Mouse (Mus musculus): ENCODE measurements around the gene Lhfpl2. TPM values are rescaled to one million over a fixed set of nuclear protein-coding genes. Genes with fewer than 3 reads are reported as not detected.

The Lhfpl2 gene
- polyA plus RNA-seq, 1 experiment from 2014 or later: 33.0 TPM

GRCm38 (mm10) chr13:94152836-94153235, 95.2 kb downstream of the Lhfpl2 start:
- TF ChIP-seq CTCF (IDR thresholded peaks at IDR 0.05): no peak
- in situ Hi-C loops (cut with MboI; ENCODE audit: low pct_unique_long_range_greater_than_20kb): loop anchor here (5.0 kb wide), 1 partner anchor 39 kb away; no protein-coding TSS in a partner anchor
- no peaks in the 10 kb centered on the region for H3K27me3 ChIP-seq
- POLR2A ChIA-PET: no interaction called here
- DNase-seq (ENCODE audit: low read depth, low spot score) (no peak), ATAC-seq (no peak)
- CTCF ChIA-PET: no interaction called here

GRCm38 (mm10) chr13:94153658-94154057, 96.1 kb downstream of the Lhfpl2 start:
- in situ Hi-C loops (cut with MboI; ENCODE audit: low pct_unique_long_range_greater_than_20kb): loop anchor here (5.0 kb wide), 1 partner anchor 39 kb away; no protein-coding TSS in a partner anchor
- DNase-seq (ENCODE audit: low read depth, low spot score) (no peak), ATAC-seq (no peak)
- ChIA-PET CTCF (interaction anchor here (0.6 to 1.3 kb wide), 3 partner anchors 9 to 930 kb away, joined by 3 to 4 read pairs (median 3); no protein-coding TSS in a partner anchor), POLR2A (interaction anchor here (0.8 kb wide), 1 partner anchor 13 kb away, joined by 4 read pairs; no protein-coding TSS in a partner anchor)
- no peak for TF ChIP-seq CTCF (IDR thresholded peaks at IDR 0.05)
- H3K27me3 ChIP-seq: no peaks in the 10 kb centered on the region

GRCm38 (mm10) chr13:94154512-94155296, 97.1 kb downstream of the Lhfpl2 start:
- peak; percentile 73 for DNase-seq (ENCODE audit: low read depth, low spot score)
- in situ Hi-C loops (cut with MboI; ENCODE audit: low pct_unique_long_range_greater_than_20kb): loop anchor here (5.0 kb wide), 1 partner anchor 38 kb away; no protein-coding TSS in a partner anchor
- ChIA-PET POLR2A (interaction anchor here (0.8 kb wide), 1 partner anchor 14 kb away, joined by 4 read pairs; no protein-coding TSS in a partner anchor), CTCF (interaction anchor here (0.8 to 1.3 kb wide), 4 partner anchors 10 to 20 kb away, joined by 3 to 4 read pairs (median 3); no protein-coding TSS in a partner anchor)
- no peaks in the 10 kb centered on the region for H3K27me3 ChIP-seq
- peak; percentile 68 for ATAC-seq
- no peak for TF ChIP-seq CTCF (IDR thresholded peaks at IDR 0.05)

GRCm38 (mm10) chr13:94155657-94156429, 98.2 kb downstream of the Lhfpl2 start:
- POLR2A ChIA-PET: no interaction called here
- ATAC-seq: no peak
- no peak for DNase-seq (ENCODE audit: low read depth, low spot score)
- no peak for TF ChIP-seq CTCF (IDR thresholded peaks at IDR 0.05)
- in situ Hi-C loops (cut with MboI; ENCODE audit: low pct_unique_long_range_greater_than_20kb): no loop called here
- no peaks in the 10 kb centered on the region for H3K27me3 ChIP-seq
- CTCF ChIA-PET: interaction anchor here (0.8 to 1.5 kb wide), 2 partner anchors 14 to 19 kb away, joined by 3 to 6 read pairs; no protein-coding TSS in a partner anchor

- no peaks in the 10 kb centered on the region for H3K27me3 ChIP-seq
- TF ChIP-seq CTCF (IDR thresholded peaks at IDR 0.05): no peak
- DNase-seq (ENCODE audit: low read depth, low spot score): no peak
- ChIA-PET POLR2A (no interaction called here), CTCF (interaction anchor here (1.3 to 1.7 kb wide), 3 partner anchors 17 to 47 kb away, joined by 4 to 5 read pairs (median 4); no protein-coding TSS in a partner anchor)
- in situ Hi-C loops (cut with MboI; ENCODE audit: low pct_unique_long_range_greater_than_20kb): no loop called here
- no peak for ATAC-seq
Measured at GRCm38 (mm10) chr13:94158864-94159477, 101.4 kb downstream of the Lhfpl2 start.

GRCm38 (mm10) chr13:94159478-94160220, 102.1 kb downstream of the Lhfpl2 start:
- in situ Hi-C loops (cut with MboI; ENCODE audit: low pct_unique_long_range_greater_than_20kb): no loop called here
- ChIA-PET CTCF (interaction anchor here (1.3 to 1.6 kb wide), 3 partner anchors 9 to 46 kb away, joined by 4 to 5 read pairs (median 4); no protein-coding TSS in a partner anchor), POLR2A (no interaction called here)
- TF ChIP-seq CTCF (IDR thresholded peaks at IDR 0.05): no peak
- ATAC-seq (no peak), DNase-seq (ENCODE audit: low read depth, low spot score) (no peak)
- H3K27me3 ChIP-seq: no peaks in the 10 kb centered on the region

GRCm38 (mm10) chr13:94164501-94164900, 106.9 kb downstream of the Lhfpl2 start:
- ChIA-PET POLR2A (no interaction called here), CTCF (no interaction called here)
- DNase-seq (ENCODE audit: low read depth, low spot score): no peak
- no peak for TF ChIP-seq CTCF (IDR thresholded peaks at IDR 0.05)
- in situ Hi-C loops (cut with MboI; ENCODE audit: low pct_unique_long_range_greater_than_20kb): no loop called here
- ATAC-seq: no peak
- H3K27me3 ChIP-seq: no peaks in the 10 kb centered on the region

GRCm38 (mm10) chr13:94168319-94168718, 110.7 kb downstream of the Lhfpl2 start:
- ChIA-PET POLR2A (interaction anchor here (0.9 kb wide), 1 partner anchor 25 kb away, joined by 3 read pairs; no protein-coding TSS in a partner anchor), CTCF (interaction anchor here (1.5 to 1.7 kb wide), 2 partner anchors 10 to 11 kb away, joined by 4 to 5 read pairs; no protein-coding TSS in a partner anchor)
- no peak for TF ChIP-seq CTCF (IDR thresholded peaks at IDR 0.05)
- DNase-seq (ENCODE audit: low read depth, low spot score) (no peak), ATAC-seq (no peak)
- in situ Hi-C loops (cut with MboI; ENCODE audit: low pct_unique_long_range_greater_than_20kb): no loop called here
- H3K27me3 ChIP-seq: no peaks in the 10 kb centered on the region

- ATAC-seq: peak; percentile 71
- CTCF ChIA-PET: interaction anchor here (0.7 to 1.7 kb wide), 4 partner anchors 9 to 70 kb away, joined by 3 to 5 read pairs (median 4); no protein-coding TSS in a partner anchor
- no peak for TF ChIP-seq CTCF (IDR thresholded peaks at IDR 0.05)
Measured at GRCm38 (mm10) chr13:94169325-94169916, 111.8 kb downstream of the Lhfpl2 start.

More at GRCm38 (mm10) chr13:94169325-94169916, 111.8 kb downstream of the Lhfpl2 start:
- H3K27me3 ChIP-seq: no peaks in the 10 kb centered on the region
- in situ Hi-C loops (cut with MboI; ENCODE audit: low pct_unique_long_range_greater_than_20kb): no loop called here
- POLR2A ChIA-PET: interaction anchor here (0.9 kb wide), 1 partner anchor 24 kb away, joined by 3 read pairs; no protein-coding TSS in a partner anchor
- no peak for DNase-seq (ENCODE audit: low read depth, low spot score)
